Mouse (Mus musculus) cerebellum, postnatal 25 days (tissue): ENCODE results near the gene Npr1.

Source experiments
- DNase-seq, 2 experiments: peaks; one replicate each; pipeline ENCODE4 v3.0.0; 2021; ENCODE audit warnings: mixed read lengths in 2 of 2

Gene Npr1

DNA sequence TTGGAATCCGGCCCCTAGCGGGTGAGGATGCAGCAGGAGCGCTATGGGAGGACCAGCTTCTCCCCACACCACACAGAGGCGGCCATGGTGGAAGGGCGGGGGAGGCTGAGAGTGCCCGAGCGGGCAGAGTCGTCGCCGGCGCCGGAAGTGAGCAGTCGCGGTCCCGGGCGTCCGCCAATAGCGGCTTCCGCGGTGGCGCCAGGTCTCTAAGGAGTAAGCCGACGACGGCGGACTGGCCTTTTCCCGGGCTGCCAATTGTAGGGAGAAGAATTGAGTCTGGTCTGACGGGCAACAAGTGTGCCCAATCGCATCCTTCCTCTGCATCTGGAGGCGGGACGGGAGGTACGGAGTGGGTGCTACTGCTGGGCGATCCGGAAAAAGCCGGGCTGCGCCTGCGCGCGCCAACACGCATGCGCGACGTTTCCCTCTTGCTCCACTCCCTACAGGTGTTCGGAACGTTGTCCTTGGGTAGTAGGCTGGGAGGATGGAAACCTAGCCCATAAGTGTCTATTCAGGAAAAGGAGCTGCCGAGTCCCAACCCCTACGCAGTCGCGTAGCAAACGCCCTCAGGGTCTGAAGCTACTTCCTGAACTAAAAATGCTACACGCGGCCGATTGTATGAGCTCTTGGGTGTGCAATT, 32.2 kb downstream of the Npr1 start, which contains the start of gene Ints3:
TSS of gene Ints3 (minus strand) at position 242 of the 640 bp plus-strand sequence.
- DNase-seq: peak; percentile 100

DNA sequence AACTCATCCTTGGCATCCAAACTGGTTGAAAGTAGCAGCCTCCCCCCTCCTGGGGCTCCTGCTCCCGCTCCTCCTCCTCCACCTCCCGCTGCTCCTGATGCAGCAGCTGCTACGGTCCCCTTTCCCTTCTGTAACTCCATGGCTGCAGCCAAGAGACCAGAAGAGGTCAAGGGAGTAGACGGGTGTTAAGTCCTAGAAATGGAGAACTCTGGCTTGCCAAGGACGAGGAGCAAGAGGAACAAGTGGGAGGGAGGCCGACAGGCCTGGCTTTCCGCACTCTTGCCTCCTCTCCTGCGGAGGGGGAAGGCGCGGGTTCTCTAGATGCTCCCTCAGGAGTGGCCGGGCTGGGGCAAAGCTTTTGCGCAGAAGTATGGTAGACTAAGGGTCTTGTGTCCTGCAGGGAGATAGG, 32.9 kb downstream of the Npr1 start:
- DNase-seq: peak in 1 of 2 experiments; percentile 64

- DNase-seq: no peak
These were observed 33.3 kb downstream of the Npr1 start for GRCm38 (mm10) chr3:90432348-90432747.

DNA sequence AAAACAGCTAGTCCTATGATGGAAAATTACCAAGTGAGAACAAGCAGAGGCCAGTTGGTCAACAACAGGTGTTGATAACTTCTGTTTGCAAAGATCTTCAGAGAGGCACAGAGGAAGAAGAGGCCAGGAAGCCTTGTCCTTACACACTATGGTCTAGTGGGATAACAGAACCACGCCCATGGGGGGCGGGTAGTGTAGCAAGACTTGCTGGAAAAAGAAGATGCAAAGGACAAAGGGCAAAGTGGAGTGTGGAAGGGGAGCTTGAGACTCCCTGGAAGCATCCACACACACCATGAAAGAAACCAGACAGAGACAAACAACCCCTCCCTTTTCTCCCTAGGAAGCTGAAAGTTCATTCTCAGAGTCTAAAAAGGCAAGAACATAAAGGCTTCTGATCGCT, 36.1 kb downstream of the Npr1 start:
- no peak for DNase-seq

GRCm38 (mm10) chr3:90428186-90428585, 37.5 kb downstream of the Npr1 start:
- no peak for DNase-seq

GRCm38 (mm10) chr3:90427574-90427973, 38.1 kb downstream of the Npr1 start:
- DNase-seq: no peak

GRCm38 (mm10) chr3:90425499-90425898, 40.2 kb downstream of the Npr1 start:
- DNase-seq: no peak

DNA sequence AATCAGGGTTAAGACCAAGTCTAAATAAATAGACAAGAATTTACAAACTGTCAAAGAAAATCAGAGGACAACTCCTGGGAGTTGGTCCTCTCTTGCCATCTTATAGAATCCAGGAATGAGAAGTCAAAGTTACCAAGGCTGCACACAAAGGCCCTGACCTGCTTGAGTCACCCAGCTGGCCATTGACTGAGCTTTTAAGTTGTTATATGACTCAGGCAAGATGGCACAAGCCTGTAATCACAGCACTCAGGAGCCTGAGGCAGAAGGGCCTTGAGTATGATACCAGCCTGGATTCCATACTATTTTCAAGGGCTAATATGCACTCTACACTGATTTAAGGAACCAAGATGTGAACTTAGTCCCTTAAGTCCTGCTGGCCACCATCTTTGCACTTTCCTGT, 42.1 kb downstream of the Npr1 start:
- no peak for DNase-seq

DNA sequence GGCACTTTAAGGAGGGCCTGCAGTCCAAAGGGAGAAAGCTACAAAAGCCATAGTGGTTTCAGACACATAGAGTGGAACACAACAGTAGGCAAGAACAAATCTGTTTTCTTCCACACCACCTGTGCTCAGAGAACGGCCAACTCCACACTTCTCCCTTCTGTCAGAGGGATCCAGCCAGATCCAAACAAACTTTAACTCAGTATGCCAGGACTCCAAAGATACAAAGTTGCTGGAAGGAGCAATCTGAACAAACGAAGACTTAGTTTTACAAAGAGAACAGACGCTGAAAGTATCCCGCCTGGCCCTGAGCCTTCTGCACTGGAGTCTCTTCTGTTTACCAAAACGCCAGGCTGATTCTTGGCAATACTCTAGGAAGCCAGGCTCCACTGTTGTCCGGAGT, 45.0 kb downstream of the Npr1 start:
- DNase-seq: no peak

DNA sequence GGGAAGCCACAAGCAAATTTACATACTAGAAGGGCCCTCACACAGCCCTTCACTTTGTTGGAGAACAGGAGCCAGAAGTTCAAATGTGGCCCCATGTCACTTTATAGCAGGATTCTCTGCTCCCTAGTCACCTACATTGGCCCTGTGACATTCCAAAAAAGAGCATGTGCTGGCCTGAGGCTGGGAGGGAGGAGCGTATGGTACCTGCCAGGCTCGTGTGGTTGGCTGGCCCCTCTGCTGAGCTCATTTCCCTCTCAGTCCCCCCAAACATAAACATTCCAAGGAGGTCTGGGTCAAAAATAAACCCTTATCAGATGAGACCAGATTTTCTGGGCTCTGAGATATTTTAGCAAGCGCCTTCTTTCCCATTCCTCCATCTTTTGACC, 52.7 kb downstream of the Npr1 start:
- DNase-seq: no peak

- DNase-seq: peak; percentile 77 to 86
These were observed 53.2 kb downstream of the Npr1 start for GRCm38 (mm10) chr3:90412312-90413010.

DNA sequence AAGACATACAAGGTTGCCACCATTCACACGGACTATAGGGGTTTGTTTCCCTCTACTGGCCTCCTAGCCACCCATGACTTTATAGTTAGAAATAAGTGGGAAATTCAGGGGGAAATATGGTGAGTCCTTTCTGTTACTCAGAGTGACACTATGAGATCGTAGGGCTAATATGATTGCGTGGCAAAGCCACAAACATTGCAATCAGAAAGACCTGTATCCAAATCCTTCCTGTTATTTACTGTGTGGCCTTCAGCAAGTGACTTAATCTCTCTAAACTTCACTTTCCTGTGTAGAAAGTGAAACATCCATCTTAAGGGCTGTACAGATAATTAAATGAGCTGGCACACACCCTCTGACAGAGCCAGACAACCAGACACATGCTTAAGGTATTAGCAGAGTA, 56.9 kb downstream of the Npr1 start:
- DNase-seq: no peak

GRCm38 (mm10) chr3:90406414-90406813, 59.3 kb downstream of the Npr1 start:
- DNase-seq: no peak

DNA sequence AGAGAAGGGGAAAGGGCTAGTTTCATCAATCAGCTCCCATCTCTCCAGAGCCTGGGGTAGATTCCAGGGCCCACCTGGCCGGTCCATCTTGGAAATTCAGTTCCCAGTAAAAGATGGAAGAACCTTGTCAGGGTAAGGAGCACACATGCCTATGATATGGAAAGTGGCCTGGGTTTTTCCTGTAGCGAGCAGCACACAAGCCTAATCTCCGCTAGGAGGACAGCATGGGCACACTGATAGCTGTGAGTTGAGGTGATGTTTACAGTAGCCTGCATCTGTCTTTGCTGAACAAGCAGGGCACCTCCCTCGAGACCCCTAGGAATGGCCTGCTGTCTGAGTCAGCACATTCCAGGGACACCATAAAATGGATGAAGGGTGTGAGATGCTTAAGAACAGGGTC, 61.1 kb downstream of the Npr1 start:
- DNase-seq: no peak

- DNase-seq: no peak
These were observed 61.5 kb downstream of the Npr1 start for GRCm38 (mm10) chr3:90404121-90404520.

GRCm38 (mm10) chr3:90400993-90401392, 64.7 kb downstream of the Npr1 start:
- no peak for DNase-seq
